In genomic region chr5:44100187-44100543, GRCm38 (mm10) we compare ENCODE assay signal across 8 mouse cellular contexts. TPM values are rescaled to one million over a fixed set of nuclear protein-coding genes. Genes with fewer than 3 reads are reported as not detected.
DNase-seq lines count a peak whose midpoint lies in the region; ATAC-seq and TF ChIP-seq lines count a peak whose summit lies in the region.

No protein-coding gene starts in this region.

- TF ChIP-seq POLR2A in heart, adult 2 months (IDR thresholded peaks at IDR 0.05; ENCODE audit: insufficient read depth, low read depth, low read length) = no peak

- peak overlapping the region; percentile 52 for H3K4me3 ChIP-seq in heart, adult 2 months
- H3K4me3 ChIP-seq in E14TG2a.4 (replicated peaks; ENCODE audit: low read length) = peak overlapping the region; percentile 80
- H3K4me3 ChIP-seq in forebrain, embryonic 14.5 days (ENCODE audit: low read depth, low read length) = peak overlapping the region; percentile 78
- H3K4me3 ChIP-seq in liver, embryonic 14.5 days (ENCODE audit: insufficient read depth in 1 of 2, low read depth in 2 of 2, low read length in 2 of 2) = peak overlapping the region; percentile 26 to 50

- H3K27me3 ChIP-seq in heart, adult 2 months (ENCODE audit: control insufficient read depth, insufficient read depth, low read length) = peaks cover 11% of the 10 kb centered on the region
- H3K27me3 ChIP-seq in E14TG2a.4 (ENCODE audit: insufficient read depth, low read length) = peaks cover 75% of the 10 kb centered on the region
- no peaks in the 10 kb centered on the region for H3K27me3 ChIP-seq in forebrain, embryonic 14.5 days (replicated peaks; ENCODE audit: control insufficient read depth, insufficient read depth, low read length)
- peaks cover 31% of the 10 kb centered on the region for H3K27me3 ChIP-seq in liver, embryonic 14.5 days (ENCODE audit: control insufficient read depth, insufficient read depth, low read length)

- H3K9ac ChIP-seq in heart, adult 2 months (ENCODE audit: low read depth, low read length) = no peak overlapping the region
- H3K9ac ChIP-seq in forebrain, embryonic 14.5 days (ENCODE audit: low read length) = peak overlapping the region; percentile 93
- no peak overlapping the region; the same call in 1 of the 2 replicates for H3K9ac ChIP-seq in liver, embryonic 14.5 days (replicated peaks)

- no peak for TF ChIP-seq EP300 in heart, adult 2 months (IDR thresholded peaks at IDR 0.05; ENCODE audit: insufficient read depth, low read depth, low read length)
- TF ChIP-seq EP300 in liver, embryonic 14.5 days (IDR thresholded peaks at IDR 0.05; ENCODE audit: low read depth) = no peak

- TF ChIP-seq CTCF in heart, adult 2 months (IDR thresholded peaks at IDR 0.05) = no peak
- no peak for TF ChIP-seq CTCF in E14TG2a.4 (conservative IDR thresholded peaks at IDR 0.05; ENCODE audit: low read length)
- TF ChIP-seq CTCF in liver, embryonic 14.5 days (IDR thresholded peaks at IDR 0.05; ENCODE audit: low read depth) = no peak

- 22% methylated on average over 12 of the region's 12 CpGs for WGBS in heart, adult 2 months
- WGBS in forebrain, embryonic 14.5 days = 0% methylated on average over 12 of the region's 12 CpGs
- 16% methylated on average over 12 of the region's 12 CpGs for WGBS in liver, embryonic 14.5 days (ENCODE audit: insufficient replicate concordance)

- peak overlapping the region; percentile 88 for H3K4me2 ChIP-seq in forebrain, embryonic 14.5 days (ENCODE audit: low read length)
- H3K4me2 ChIP-seq in liver, embryonic 14.5 days (ENCODE audit: low read depth) = peak overlapping the region; percentile 57

- no peak for DNase-seq in heart, adult 2 months
- no peak for DNase-seq in heart, postnatal 14 days
- DNase-seq in forebrain, embryonic 14.5 days (ENCODE audit: low spot score) = no peak
- no peak for DNase-seq in liver, embryonic 14.5 days (ENCODE audit: low read depth in 3 of 3, low spot score in 3 of 3)
- DNase-seq in left cerebral cortex, adult 9 months (ENCODE audit: low spot score in 2 of 2) = no peak
- no peak for DNase-seq in gastrocnemius, adult 8-10 months (ENCODE audit: low spot score in 2 of 2)

- intact Hi-C loops in heart, adult 2 months (cut with DNase I) = no loop called here
- intact Hi-C loops in heart, postnatal 14 days (cut with DNase I) = loop anchor here (5.0 kb wide), 1 partner anchor 258 kb away; no protein-coding TSS in a partner anchor

- H3K36me3 ChIP-seq in heart, adult 2 months (ENCODE audit: control insufficient read depth, insufficient read depth, low read length) = no peaks in the 10 kb centered on the region
- H3K36me3 ChIP-seq in E14TG2a.4 (ENCODE audit: insufficient read depth, low read length) = no peaks in the 10 kb centered on the region
- H3K36me3 ChIP-seq in forebrain, embryonic 14.5 days (ENCODE audit: control insufficient read depth, insufficient read depth, low read length) = no peaks in the 10 kb centered on the region
- H3K36me3 ChIP-seq in liver, embryonic 14.5 days (replicated peaks; ENCODE audit: control insufficient read depth, insufficient read depth, low read depth) = no peaks in the 10 kb centered on the region

- ATAC-seq in forebrain, embryonic 14.5 days = peak; percentile 38
- ATAC-seq in liver, embryonic 14.5 days (ENCODE audit: insufficient read depth) = no peak
- ATAC-seq in megakaryocyte-erythroid progenitor cell, adult 5-6 weeks (replicated peaks; ENCODE audit: low FRiP score, low TSS enrichment, poor library complexity, severe bottlenecking) = no peak

- no peaks in the 10 kb centered on the region for H3K79me2 ChIP-seq in heart, adult 2 months (replicated peaks; ENCODE audit: control insufficient read depth, insufficient read depth, low read length)

- H3K9me3 ChIP-seq in E14TG2a.4 (ENCODE audit: low read length) = no peaks in the 10 kb centered on the region
- H3K9me3 ChIP-seq in forebrain, embryonic 14.5 days (replicated peaks; ENCODE audit: control insufficient read depth, low read length) = no peaks in the 10 kb centered on the region
- no peaks in the 10 kb centered on the region for H3K9me3 ChIP-seq in liver, embryonic 14.5 days (ENCODE audit: control insufficient read depth, low read length)

- H3K27ac ChIP-seq in heart, adult 2 months = peak overlapping the region; percentile 67
- peak overlapping the region; percentile 80 for H3K27ac ChIP-seq in forebrain, embryonic 14.5 days (ENCODE audit: low read depth, low read length)
- H3K27ac ChIP-seq in liver, embryonic 14.5 days = no peak overlapping the region

- no peaks in the 10 kb centered on the region for H3K4me1 ChIP-seq in heart, adult 2 months (ENCODE audit: control insufficient read depth, insufficient read depth, low read length)
- peaks cover 17% of the 10 kb centered on the region for H3K4me1 ChIP-seq in E14TG2a.4 (replicated peaks; ENCODE audit: low read depth, low read length)
- H3K4me1 ChIP-seq in forebrain, embryonic 14.5 days (ENCODE audit: control insufficient read depth, insufficient read depth, low read length) = peaks cover 13% of the 10 kb centered on the region
- H3K4me1 ChIP-seq in liver, embryonic 14.5 days (replicated peaks; ENCODE audit: control insufficient read depth in 2 of 2, insufficient read depth in 2 of 2, low read length in 1 of 2) = no peaks in the 10 kb centered on the region

RNA-seq across cellular contexts. Expression of gene Prom1, which starts 1.7 kb away (rescaled TPM):
- total RNA-seq in heart, adult 2 months (2021) = 10 to 100 TPM in 1 of 2 experiments, 1 to 10 TPM in 1; 7.8 to 10.0 TPM
- 0.57 and 1.8 TPM in 2 replicates for polyA plus RNA-seq in heart, adult 2 months (2012; rRNA removed)
- 10 to 100 TPM; 11.6 to 14.2 TPM for total RNA-seq in heart, postnatal 14 days (2021)
- polyA plus RNA-seq in forebrain, embryonic 14.5 days (2014; fragmentation: Nextera tagmentation; extraction: Ambion mirVana) = 47.3 and 52.4 TPM in 2 replicates
- 3.7 and 4.1 TPM in 2 replicates for polyA plus RNA-seq in liver, embryonic 14.5 days (2012; rRNA removed)
- polyA plus RNA-seq in liver, embryonic 14.5 days (2014; fragmentation: Nextera tagmentation; extraction: Ambion mirVana) = 11.5 and 12.2 TPM in 2 replicates
- 10 to 100 TPM in 1 of 4 experiments, 1 to 10 TPM in 3; 7.7 to 11.6 (median 9.6) TPM for total RNA-seq in gastrocnemius, adult 8-10 months (2022)
- 2.3 TPM in 1 of 2 replicates, not detected in the other for total RNA-seq in megakaryocyte-erythroid progenitor cell, adult 5-6 weeks (2014; fragmentation: Nextera tagmentation)
- 0.28 TPM in 1 of 2 replicates, not detected in the other for total RNA-seq in megakaryocyte-erythroid progenitor cell, adult 5-6 weeks (2017)
